Mouse (Mus musculus): Measurements from ENCODE around the gene Brpf1.

DNA sequence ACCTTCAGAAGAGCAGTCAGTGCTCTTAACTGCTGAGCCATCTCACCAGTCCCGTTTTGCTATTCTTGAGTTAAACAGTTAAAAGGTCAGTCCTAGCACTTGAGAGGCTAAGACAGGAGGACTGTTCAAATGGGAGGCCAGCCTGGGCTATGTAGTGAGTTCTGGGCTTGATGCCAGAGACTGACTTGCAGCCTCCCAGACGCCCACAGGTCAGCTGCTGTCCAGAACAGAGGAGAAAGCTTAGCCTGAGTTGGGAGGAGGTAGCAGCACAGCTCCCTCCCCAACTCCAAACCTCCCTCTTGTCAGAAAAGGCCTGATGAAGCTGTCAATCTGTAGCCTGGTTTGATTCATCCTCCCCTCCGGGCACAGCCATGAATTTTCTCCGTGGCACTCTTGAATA, 30.1 kb upstream of the Brpf1 start:
- TF ChIP-seq GATA1 (IDR thresholded peaks at IDR 0.05; ENCODE audit: low read length), result no peak
- no peak for TF ChIP-seq TAL1 (IDR thresholded peaks at IDR 0.05; ENCODE audit: low read length)

Measured in erythroblast, embryonic 14.5 days (primary cell).